Mouse (Mus musculus) E14TG2a.4 (cell line): Measurements from ENCODE around the gene Plch1.

ENCODE experiments used
- CTCF ChIP-seq: conservative IDR thresholded peaks from 2 replicates; pipeline ENCODE4 v1.5.1; 2014; ENCODE audit warnings: low read length
- NANOG ChIP-seq: IDR thresholded peaks from 2 replicates; pipeline ENCODE4 v1.6.1; 2014; ENCODE audit warnings: borderline replicate concordance, low read length, mixed read lengths

DNA sequence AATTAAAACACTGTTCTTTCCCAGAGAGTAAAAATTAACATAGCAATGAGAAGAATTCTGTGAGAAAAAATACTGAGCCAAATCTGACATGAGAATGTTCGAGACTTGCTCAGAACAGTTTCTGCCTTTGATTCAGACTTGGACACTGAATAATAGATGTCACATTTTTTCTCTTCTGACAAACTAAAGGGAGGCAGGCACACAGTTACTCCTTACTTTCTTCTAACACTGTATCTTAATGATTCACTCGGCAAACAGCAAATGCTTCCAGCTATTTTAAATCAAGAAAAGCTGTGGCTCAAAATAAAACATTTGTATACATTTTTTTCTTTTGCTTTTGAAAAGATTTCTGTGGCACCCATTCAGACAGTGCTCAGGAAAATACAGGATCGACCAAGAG, 7.1 kb downstream of the Plch1 start:
- TF ChIP-seq CTCF (no peak), NANOG (no peak)
